Mouse (Mus musculus): ENCODE measurements around the gene Slpi. TPM values are rescaled to one million over a fixed set of nuclear protein-coding genes. Genes with fewer than 3 reads are reported as not detected.

Gene Slpi
- polyA plus RNA-seq, 1 experiment from 2014 or later: not detected

- H3K4me2 ChIP-seq (replicated peaks; ENCODE audit: low read depth, low read length): no peak overlapping the region
- H3K36me3 ChIP-seq (ENCODE audit: control insufficient read depth, insufficient read depth, low read length): no peaks in the 10 kb centered on the region
- H3K9ac ChIP-seq (ENCODE audit: low read depth, low read length): no peak overlapping the region
- H3K27ac ChIP-seq (ENCODE audit: low read depth, low read length): no peak overlapping the region
- 85% methylated on average over 15 of the region's 15 CpGs for WGBS
- no peaks in the 10 kb centered on the region for H3K4me1 ChIP-seq (ENCODE audit: control insufficient read depth, insufficient read depth, low read length)
- ATAC-seq (ENCODE audit: low FRiP score, low TSS enrichment): no peak
- H3K9me3 ChIP-seq (ENCODE audit: control insufficient read depth, low read length): no peaks in the 10 kb centered on the region
- no peak overlapping the region for H3K4me3 ChIP-seq (ENCODE audit: low read length)
- H3K27me3 ChIP-seq (ENCODE audit: control insufficient read depth, insufficient read depth, low read length): no peaks in the 10 kb centered on the region
Observed at GRCm38 (mm10) chr2:164377478-164378426, 11.1 kb downstream of the Slpi start.

GRCm38 (mm10) chr2:164373187-164373586, 15.7 kb downstream of the Slpi start:
- H3K36me3 ChIP-seq (ENCODE audit: control insufficient read depth, insufficient read depth, low read length): no peaks in the 10 kb centered on the region
- H3K4me3 ChIP-seq (ENCODE audit: low read length): no peak overlapping the region
- no peak for ATAC-seq (ENCODE audit: low FRiP score, low TSS enrichment)
- H3K4me2 ChIP-seq (replicated peaks; ENCODE audit: low read depth, low read length): no peak overlapping the region
- H3K27ac ChIP-seq (ENCODE audit: low read depth, low read length): no peak overlapping the region
- H3K27me3 ChIP-seq (ENCODE audit: control insufficient read depth, insufficient read depth, low read length): no peaks in the 10 kb centered on the region
- WGBS: 42% methylated on average over 4 of the region's 4 CpGs
- H3K9me3 ChIP-seq (ENCODE audit: control insufficient read depth, low read length): no peaks in the 10 kb centered on the region
- H3K9ac ChIP-seq (ENCODE audit: low read depth, low read length): no peak overlapping the region
- H3K4me1 ChIP-seq (ENCODE audit: control insufficient read depth, insufficient read depth, low read length): no peaks in the 10 kb centered on the region

- 21% methylated on average over 3 of the region's 3 CpGs for WGBS
Observed at GRCm38 (mm10) chr2:164372408-164373053, 16.4 kb downstream of the Slpi start.

GRCm38 (mm10) chr2:164371371-164371770, 17.5 kb downstream of the Slpi start:
- H3K9ac ChIP-seq (ENCODE audit: low read depth, low read length): no peak overlapping the region
- H3K4me2 ChIP-seq (replicated peaks; ENCODE audit: low read depth, low read length): no peak overlapping the region
- no peaks in the 10 kb centered on the region for H3K36me3 ChIP-seq (ENCODE audit: control insufficient read depth, insufficient read depth, low read length)
- 83% methylated on average over 3 of the region's 3 CpGs for WGBS
- H3K4me3 ChIP-seq (ENCODE audit: low read length): no peak overlapping the region
- no peaks in the 10 kb centered on the region for H3K4me1 ChIP-seq (ENCODE audit: control insufficient read depth, insufficient read depth, low read length)
- H3K27me3 ChIP-seq (ENCODE audit: control insufficient read depth, insufficient read depth, low read length): no peaks in the 10 kb centered on the region
- no peak for ATAC-seq (ENCODE audit: low FRiP score, low TSS enrichment)
- no peaks in the 10 kb centered on the region for H3K9me3 ChIP-seq (ENCODE audit: control insufficient read depth, low read length)
- H3K27ac ChIP-seq (ENCODE audit: low read depth, low read length): no peak overlapping the region

More at GRCm38 (mm10) chr2:164372408-164373053, 16.4 kb downstream of the Slpi start:
- Histone ChIP-seq H3K9me3 (ENCODE audit: control insufficient read depth, low read length) (no peaks in the 10 kb centered on the region), H3K4me3 (ENCODE audit: low read length) (no peak overlapping the region), H3K4me2 (replicated peaks; ENCODE audit: low read depth, low read length) (no peak overlapping the region), H3K27me3 (ENCODE audit: control insufficient read depth, insufficient read depth, low read length) (no peaks in the 10 kb centered on the region), H3K27ac (ENCODE audit: low read depth, low read length) (no peak overlapping the region), H3K9ac (ENCODE audit: low read depth, low read length) (no peak overlapping the region), H3K4me1 (ENCODE audit: control insufficient read depth, insufficient read depth, low read length) (no peaks in the 10 kb centered on the region), H3K36me3 (ENCODE audit: control insufficient read depth, insufficient read depth, low read length) (no peaks in the 10 kb centered on the region)
- ATAC-seq (ENCODE audit: low FRiP score, low TSS enrichment): no peak

- 84% methylated on average over 6 of the region's 6 CpGs for WGBS
- Histone ChIP-seq H3K9ac (ENCODE audit: low read depth, low read length) (no peak overlapping the region), H3K27ac (ENCODE audit: low read depth, low read length) (no peak overlapping the region), H3K4me3 (ENCODE audit: low read length) (no peak overlapping the region), H3K4me2 (replicated peaks; ENCODE audit: low read depth, low read length) (no peak overlapping the region), H3K9me3 (ENCODE audit: control insufficient read depth, low read length) (no peaks in the 10 kb centered on the region), H3K36me3 (ENCODE audit: control insufficient read depth, insufficient read depth, low read length) (no peaks in the 10 kb centered on the region), H3K27me3 (ENCODE audit: control insufficient read depth, insufficient read depth, low read length) (no peaks in the 10 kb centered on the region), H3K4me1 (ENCODE audit: control insufficient read depth, insufficient read depth, low read length) (no peaks in the 10 kb centered on the region)
- no peak for ATAC-seq (ENCODE audit: low FRiP score, low TSS enrichment)
Observed at GRCm38 (mm10) chr2:164368620-164369105, 20.2 kb downstream of the Slpi start.

GRCm38 (mm10) chr2:164366947-164367346, 21.9 kb downstream of the Slpi start:
- ATAC-seq (ENCODE audit: low FRiP score, low TSS enrichment): no peak
- no peak overlapping the region for H3K4me3 ChIP-seq (ENCODE audit: low read length)
- H3K36me3 ChIP-seq (ENCODE audit: control insufficient read depth, insufficient read depth, low read length): no peaks in the 10 kb centered on the region
- H3K9ac ChIP-seq (ENCODE audit: low read depth, low read length): no peak overlapping the region
- no peak overlapping the region for H3K27ac ChIP-seq (ENCODE audit: low read depth, low read length)
- H3K4me1 ChIP-seq (ENCODE audit: control insufficient read depth, insufficient read depth, low read length): no peaks in the 10 kb centered on the region
- H3K9me3 ChIP-seq (ENCODE audit: control insufficient read depth, low read length): no peaks in the 10 kb centered on the region
- 67% methylated on average over 3 of the region's 3 CpGs for WGBS
- H3K4me2 ChIP-seq (replicated peaks; ENCODE audit: low read depth, low read length): no peak overlapping the region
- H3K27me3 ChIP-seq (ENCODE audit: control insufficient read depth, insufficient read depth, low read length): no peaks in the 10 kb centered on the region

GRCm38 (mm10) chr2:164360974-164361657, 27.8 kb downstream of the Slpi start:
- Histone ChIP-seq H3K9me3 (ENCODE audit: control insufficient read depth, low read length) (no peaks in the 10 kb centered on the region), H3K4me1 (ENCODE audit: control insufficient read depth, insufficient read depth, low read length) (no peaks in the 10 kb centered on the region), H3K4me3 (ENCODE audit: low read length) (no peak overlapping the region), H3K27me3 (ENCODE audit: control insufficient read depth, insufficient read depth, low read length) (no peaks in the 10 kb centered on the region), H3K9ac (ENCODE audit: low read depth, low read length) (no peak overlapping the region), H3K36me3 (ENCODE audit: control insufficient read depth, insufficient read depth, low read length) (no peaks in the 10 kb centered on the region), H3K4me2 (replicated peaks; ENCODE audit: low read depth, low read length) (no peak overlapping the region), H3K27ac (ENCODE audit: low read depth, low read length) (no peak overlapping the region)
- no peak for ATAC-seq (ENCODE audit: low FRiP score, low TSS enrichment)
- WGBS: 30% methylated on average over 13 of the region's 13 CpGs

- ATAC-seq (ENCODE audit: low FRiP score, low TSS enrichment): no peak
- H3K27me3 ChIP-seq (ENCODE audit: control insufficient read depth, insufficient read depth, low read length): no peaks in the 10 kb centered on the region
- H3K4me1 ChIP-seq (ENCODE audit: control insufficient read depth, insufficient read depth, low read length): no peaks in the 10 kb centered on the region
- no peaks in the 10 kb centered on the region for H3K9me3 ChIP-seq (ENCODE audit: control insufficient read depth, low read length)
- no peak overlapping the region for H3K4me2 ChIP-seq (replicated peaks; ENCODE audit: low read depth, low read length)
- no peak overlapping the region for H3K27ac ChIP-seq (ENCODE audit: low read depth, low read length)
- no peak overlapping the region for H3K9ac ChIP-seq (ENCODE audit: low read depth, low read length)
- H3K4me3 ChIP-seq (ENCODE audit: low read length): no peak overlapping the region
- 85% methylated on average over 5 of the region's 5 CpGs for WGBS
- no peaks in the 10 kb centered on the region for H3K36me3 ChIP-seq (ENCODE audit: control insufficient read depth, insufficient read depth, low read length)
Observed at GRCm38 (mm10) chr2:164359668-164360067, 29.2 kb downstream of the Slpi start.

Data from kidney, embryonic 14.5 days (tissue).